Mouse (Mus musculus) thymus, adult 2 months (tissue): ENCODE measurements around the gene Mycn.

Experiments
- CTCF ChIP-seq: fragments of 200-500 bp; IDR thresholded peaks from 2 replicates; pipeline ENCODE4 v1.5.1; 2012; ENCODE audit warnings: mild to moderate bottlenecking, control low read depth, low read length, moderate library complexity, borderline replicate concordance; ENCODE audit not compliant: control insufficient read depth, poor library complexity, insufficient read depth; ENCODE audit errors: extremely low read depth
- POLR2A ChIP-seq: fragments of 200-500 bp; IDR thresholded peaks from 2 replicates; pipeline ENCODE4 v1.6.1; 2012; ENCODE audit warnings: mild to moderate bottlenecking, low read length, control low read depth, moderate library complexity; ENCODE audit not compliant: control insufficient read depth, poor library complexity, insufficient read depth; ENCODE audit errors: extremely low read depth

GRCm38 (mm10) chr12:12975397-12975796, 33.7 kb upstream of the Mycn start:
- TF ChIP-seq POLR2A (no peak), CTCF (no peak)
